8 mouse cellular contexts compared by ENCODE assay signal in the genomic region with DNA sequence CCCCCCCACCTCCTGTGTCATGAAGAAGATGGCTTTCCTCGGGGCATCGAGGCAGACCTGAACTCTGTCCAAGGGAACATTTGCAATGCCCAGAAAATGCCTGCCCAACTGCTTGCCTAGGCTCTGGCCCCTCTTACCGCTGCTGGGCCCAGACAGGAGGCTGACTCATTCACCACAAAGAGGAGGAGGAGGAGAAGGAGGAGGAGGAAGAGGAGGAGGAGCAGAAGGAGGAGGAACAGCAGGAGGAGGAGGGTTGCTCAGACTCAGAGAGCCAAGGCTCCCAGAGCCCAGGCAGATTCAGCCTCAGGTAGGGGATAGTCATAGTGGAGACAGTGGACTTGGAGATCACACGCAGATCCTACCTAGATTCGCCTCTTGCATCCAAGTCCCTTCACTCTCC. TPM values are rescaled to one million over a fixed set of nuclear protein-coding genes. Genes with fewer than 3 reads are reported as not detected.
A peak's percentile ranks its signal among the peaks of the same experiment; 100 is the strongest.
DNase-seq lines count a peak whose midpoint lies in the region; ATAC-seq lines count a peak whose summit lies in the region.

No protein-coding gene starts in this region.

- no peak for DNase-seq in liver, embryonic 11.5 days (ENCODE audit: low spot score)
- DNase-seq in liver, result no peak
- DNase-seq in right cerebral cortex, postnatal 14 days, result no peak
- DNase-seq in right cerebral cortex, postnatal 25 days, result no peak
- no peak for DNase-seq in spleen, postnatal 36 days (ENCODE audit: low spot score in 2 of 2)

- 0 out of 2 replicates have a peak, but pooled peaks have one; percentile 39 for ATAC-seq in liver, embryonic 11.5 days (replicated peaks; ENCODE audit: low FRiP score)
- ATAC-seq in kidney, embryonic 15.5 days (replicated peaks; ENCODE audit: low FRiP score), result no peak
- no peak for ATAC-seq in midbrain, embryonic 15.5 days (replicated peaks)

- no peak overlapping the region for H3K9ac ChIP-seq in liver, embryonic 11.5 days (ENCODE audit: low read depth, low read length)
- peak overlapping the region; percentile 55; the same call in 1 of the 2 replicates for H3K9ac ChIP-seq in kidney, embryonic 15.5 days
- no peak overlapping the region for H3K9ac ChIP-seq in midbrain, embryonic 15.5 days

- H3K9me3 ChIP-seq in liver, embryonic 11.5 days (ENCODE audit: control insufficient read depth, low read length), result no peaks in the 10 kb centered on the region
- no peaks in the 10 kb centered on the region for H3K9me3 ChIP-seq in kidney, embryonic 15.5 days (replicated peaks)
- H3K9me3 ChIP-seq in midbrain, embryonic 15.5 days, result no peaks in the 10 kb centered on the region

- H3K4me2 ChIP-seq in liver, embryonic 11.5 days, result peak overlapping the region; percentile 97
- peak overlapping the region; percentile 96 for H3K4me2 ChIP-seq in kidney, embryonic 15.5 days
- 0 out of 2 replicates have a peak overlapping the region, but pooled peaks have one; percentile 69 for H3K4me2 ChIP-seq in midbrain, embryonic 15.5 days

- peak overlapping the region; percentile 55 for H3K4me3 ChIP-seq in liver, embryonic 11.5 days (ENCODE audit: low read depth, low read length)
- H3K4me3 ChIP-seq in brown adipose tissue, adult 24 weeks (ENCODE audit: insufficient read depth, low read depth, low read length), result peak overlapping the region; percentile 58
- peak overlapping the region; percentile 58 for H3K4me3 ChIP-seq in kidney, embryonic 15.5 days (replicated peaks)
- H3K4me3 ChIP-seq in midbrain, embryonic 15.5 days, result no peak overlapping the region

- peaks cover 17% of the 10 kb centered on the region for H3K4me1 ChIP-seq in liver, embryonic 11.5 days (replicated peaks; ENCODE audit: control insufficient read depth, insufficient read depth, low read length)
- H3K4me1 ChIP-seq in brown adipose tissue, adult 24 weeks (ENCODE audit: control insufficient read depth, insufficient read depth, insufficient read length, low read length), result peaks cover 5% of the 10 kb centered on the region; the same call in 1 of the 2 replicates
- H3K4me1 ChIP-seq in kidney, embryonic 15.5 days, result peaks cover 47% of the 10 kb centered on the region
- peaks cover 14% of the 10 kb centered on the region for H3K4me1 ChIP-seq in midbrain, embryonic 15.5 days

- WGBS in liver, embryonic 11.5 days, result 30% methylated on average over 5 of the region's 5 CpGs
- 45% methylated on average over 5 of the region's 5 CpGs for WGBS in kidney, embryonic 15.5 days
- WGBS in midbrain, embryonic 15.5 days, result 46% methylated on average over 5 of the region's 5 CpGs

- H3K36me3 ChIP-seq in liver, embryonic 11.5 days (ENCODE audit: control insufficient read depth, insufficient read depth, low read length), result no peaks in the 10 kb centered on the region
- no peaks in the 10 kb centered on the region for H3K36me3 ChIP-seq in kidney, embryonic 15.5 days
- H3K36me3 ChIP-seq in midbrain, embryonic 15.5 days (replicated peaks), result no peaks in the 10 kb centered on the region

- H3K27ac ChIP-seq in liver, embryonic 11.5 days (ENCODE audit: low read depth, low read length), result no peak overlapping the region
- no peak overlapping the region for H3K27ac ChIP-seq in brown adipose tissue, adult 24 weeks (replicated peaks; ENCODE audit: low read depth, low read length)
- no peak overlapping the region for H3K27ac ChIP-seq in kidney, embryonic 15.5 days
- H3K27ac ChIP-seq in midbrain, embryonic 15.5 days, result no peak overlapping the region

- peaks cover 26% of the 10 kb centered on the region for H3K27me3 ChIP-seq in liver, embryonic 11.5 days (replicated peaks; ENCODE audit: control insufficient read depth, insufficient read depth, low read length)
- H3K27me3 ChIP-seq in kidney, embryonic 15.5 days, result peaks cover 35% of the 10 kb centered on the region
- peaks cover 32% of the 10 kb centered on the region for H3K27me3 ChIP-seq in midbrain, embryonic 15.5 days (replicated peaks)

RNA-seq across cellular contexts. Expression of a gene that starts 3.2 kb away (rescaled TPM):
- polyA plus RNA-seq in liver, embryonic 11.5 days (2014; fragmentation: Nextera tagmentation; extraction: Ambion mirVana), result 0.96 and 1.2 TPM in 2 replicates
- 0.25 and 1.5 TPM in 2 replicates for polyA plus RNA-seq in brown adipose tissue, adult 24 weeks (2012; ENCODE audit: insufficient read depth, insufficient read length, missing spikeins)
- 6.5 and 7.2 TPM in 2 replicates for polyA plus RNA-seq in kidney, embryonic 15.5 days (2015; fragmentation: Nextera tagmentation; extraction: Ambion mirVana)
- 0.08 and 0.10 TPM in 2 replicates for polyA plus RNA-seq in midbrain, embryonic 15.5 days (2015; fragmentation: Nextera tagmentation; extraction: Ambion mirVana)

RNA-seq across cellular contexts. Expression of a gene that starts 56.8 kb away (rescaled TPM):
- 25.7 and 28.0 TPM in 2 replicates for polyA plus RNA-seq in liver, embryonic 11.5 days (2014; fragmentation: Nextera tagmentation; extraction: Ambion mirVana)
- 19.7 and 33.2 TPM in 2 replicates for polyA plus RNA-seq in brown adipose tissue, adult 24 weeks (2012; ENCODE audit: insufficient read depth, insufficient read length, missing spikeins)
- 46.5 and 51.7 TPM in 2 replicates for polyA plus RNA-seq in kidney, embryonic 15.5 days (2015; fragmentation: Nextera tagmentation; extraction: Ambion mirVana)
- 56.2 and 58.9 TPM in 2 replicates for polyA plus RNA-seq in midbrain, embryonic 15.5 days (2015; fragmentation: Nextera tagmentation; extraction: Ambion mirVana)
